Mouse (Mus musculus): ENCODE data around the gene Gm7137.
A peak's percentile ranks its signal among the peaks of the same experiment; 100 is the strongest.
"Not testable (repeated sequence)": the region's sequence is repeated elsewhere in the genome, so short reads cannot be mapped to it uniquely, and the experiment has no call there.

The Gm7137 gene

DNA sequence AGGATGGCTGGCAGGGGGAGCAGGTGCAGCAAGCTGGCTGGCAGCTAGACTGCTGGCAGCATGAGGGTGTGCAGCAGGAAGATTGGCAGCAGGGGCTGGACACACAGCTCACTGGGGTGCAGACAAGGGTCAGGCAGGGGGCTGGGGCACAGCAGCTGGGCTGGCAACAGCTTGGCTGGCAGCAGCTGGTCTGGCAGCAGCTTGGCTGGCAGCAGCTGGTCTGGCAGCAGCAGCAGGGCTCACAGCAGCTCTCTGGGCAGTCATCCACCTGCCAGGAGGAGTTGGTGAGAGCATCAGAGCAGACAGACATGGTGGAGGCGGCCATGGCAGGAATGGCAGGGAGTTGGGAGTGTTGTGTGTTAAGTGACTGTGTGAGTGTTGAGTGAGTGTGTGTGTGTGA lies at the start of gene Gm7137:
Gene Gm7137 (minus strand): TSS at position 325 of the 400 bp plus-strand sequence.
- DNase-seq: not testable (repeated sequence)

DNA sequence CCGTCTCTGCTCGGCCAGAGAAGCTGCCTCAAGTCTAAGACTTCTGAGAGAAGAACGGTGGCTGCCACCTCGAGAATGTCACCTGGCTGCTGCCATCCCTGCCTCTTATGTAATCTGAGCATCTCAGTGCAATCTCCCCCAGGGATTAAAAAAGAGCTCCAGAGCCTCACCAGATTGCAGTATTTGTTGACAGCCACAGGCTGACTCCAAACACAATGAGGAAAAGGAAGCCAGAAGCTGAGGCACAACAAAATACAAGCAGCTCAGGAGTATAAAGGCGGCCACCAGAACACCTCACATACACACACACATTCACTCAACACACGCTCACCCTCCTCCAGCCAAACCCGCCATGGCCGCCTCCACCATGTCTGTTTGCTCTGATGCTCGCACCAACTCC lies 47.6 kb upstream of the Gm7137 start, which contains the start of gene Krtap10-10:
Gene Krtap10-10 (plus strand): TSS at position 301 of the 400 bp plus-strand sequence.
- DNase-seq: no peak

DNA sequence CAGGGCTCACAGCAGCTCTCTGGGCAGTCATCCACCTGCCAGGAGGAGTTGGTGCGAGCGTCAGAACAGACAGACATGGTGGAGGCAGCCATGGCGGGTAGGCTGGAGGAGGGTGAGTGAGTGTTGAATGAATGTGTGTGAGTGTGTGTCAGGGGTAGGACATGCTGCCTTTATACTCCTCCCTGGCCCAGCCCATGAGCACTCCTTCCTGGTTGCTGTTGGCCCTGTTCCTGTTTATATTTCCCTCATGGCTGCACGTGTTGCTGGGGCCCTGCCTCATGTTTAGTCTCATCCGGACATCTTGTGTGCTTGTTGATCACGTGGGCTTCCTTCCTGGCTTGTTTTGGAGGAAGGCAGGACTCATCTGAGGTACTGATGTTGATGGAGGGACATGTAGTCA lies 39.0 kb upstream of the Gm7137 start, which contains the start of gene Krtap10-4:
Gene Krtap10-4 (minus strand): TSS at position 145 of the 400 bp plus-strand sequence.
- DNase-seq: no peak

DNA sequence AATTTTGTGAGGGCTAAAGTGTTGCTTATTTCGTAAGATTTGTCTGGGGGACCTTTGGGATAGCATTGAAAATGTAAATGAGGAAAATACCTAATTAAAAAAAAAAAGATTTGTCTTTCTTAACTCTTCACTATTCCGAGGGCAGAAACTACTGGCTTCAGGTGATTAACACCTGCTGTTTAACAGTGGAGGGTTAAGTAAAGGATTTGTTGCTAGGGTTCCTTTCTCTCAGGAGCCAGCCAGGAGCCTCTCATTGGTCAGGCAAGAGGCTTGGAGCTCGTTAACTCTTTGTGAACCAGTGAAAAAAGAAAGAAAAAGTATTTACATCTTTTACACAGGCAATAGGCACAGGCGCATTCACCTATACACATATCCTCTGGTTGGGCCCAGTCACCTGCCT lies 31.2 kb upstream of the Gm7137 start:
- no peak for DNase-seq

DNA sequence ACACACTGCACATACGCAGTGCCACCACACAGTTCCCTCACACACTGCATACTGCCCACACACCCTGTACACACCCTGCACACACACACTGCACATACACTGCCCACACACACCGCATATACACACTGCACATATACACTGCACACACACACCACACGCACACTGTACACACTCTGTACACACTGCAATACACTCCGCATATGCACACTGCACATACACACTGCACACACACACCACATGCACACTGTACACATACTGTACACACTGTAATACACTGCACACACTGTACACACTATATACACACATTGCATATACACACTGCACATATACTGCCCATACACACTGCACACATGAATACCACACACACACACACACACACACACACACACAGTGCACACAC lies 30.5 kb upstream of the Gm7137 start:
- DNase-seq: no peak

DNA sequence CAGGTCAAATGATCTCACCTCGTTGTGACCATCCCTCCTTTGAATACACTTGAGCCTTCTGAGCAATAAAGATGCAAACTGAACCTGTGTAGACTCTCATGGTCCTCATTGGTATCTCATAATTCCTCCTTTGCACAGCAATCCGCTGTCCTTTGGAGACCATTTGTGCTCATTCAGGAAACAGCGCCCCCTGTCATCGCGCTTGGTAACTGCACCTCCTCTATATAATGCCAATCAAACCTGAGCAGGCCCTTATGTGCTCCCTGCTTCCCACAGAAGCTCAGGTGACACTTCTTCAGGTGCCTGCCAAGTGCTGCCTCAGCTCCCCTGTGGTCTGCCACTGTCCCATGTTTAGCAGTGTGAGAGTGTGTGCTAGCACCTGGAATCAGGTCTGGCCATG lies 27.5 kb upstream of the Gm7137 start:
- DNase-seq: peak; percentile 31 to 55

- DNase-seq: no peak
Observed at GRCm38 (mm10) chr10:77814382-77814781, 26.4 kb upstream of the Gm7137 start, which contains the start of gene Gm2696. Gene Gm2696 (plus strand): TSS chr10:77814682.

- no peak for DNase-seq
Observed at GRCm38 (mm10) chr10:77811743-77812142, 23.7 kb upstream of the Gm7137 start, which contains the start of gene Gm9507. Gene Gm9507 (minus strand): TSS chr10:77811843.

DNA sequence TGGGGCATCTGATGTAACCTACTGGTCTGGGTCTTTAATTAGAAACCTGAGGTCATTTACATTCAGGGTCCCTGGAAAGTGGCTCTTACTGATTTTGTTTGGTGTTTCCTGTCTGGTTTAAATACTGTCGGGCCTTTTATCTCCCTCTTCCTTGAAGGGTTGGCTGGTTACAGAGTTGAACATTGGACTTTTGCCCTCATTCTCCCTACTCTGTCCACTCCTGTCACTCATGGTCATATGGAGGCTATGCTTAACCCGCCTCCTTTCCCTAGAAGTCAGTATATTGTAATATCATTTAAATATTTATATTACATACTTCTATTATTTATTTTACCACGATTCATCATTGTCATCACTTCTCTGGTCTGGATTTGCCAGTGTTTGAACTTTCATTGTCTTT lies 16.1 kb upstream of the Gm7137 start:
- DNase-seq: no peak

GRCm38 (mm10) chr10:77798921-77799508 lies 11.0 kb upstream of the Gm7137 start, which contains the start of gene Gm19668:
Gene Gm19668 (minus strand): TSS chr10:77799133.
- no peak for DNase-seq

- peak; percentile 17 to 24 for DNase-seq
Observed at GRCm38 (mm10) chr10:77798164-77798920, 10.3 kb upstream of the Gm7137 start.

DNA sequence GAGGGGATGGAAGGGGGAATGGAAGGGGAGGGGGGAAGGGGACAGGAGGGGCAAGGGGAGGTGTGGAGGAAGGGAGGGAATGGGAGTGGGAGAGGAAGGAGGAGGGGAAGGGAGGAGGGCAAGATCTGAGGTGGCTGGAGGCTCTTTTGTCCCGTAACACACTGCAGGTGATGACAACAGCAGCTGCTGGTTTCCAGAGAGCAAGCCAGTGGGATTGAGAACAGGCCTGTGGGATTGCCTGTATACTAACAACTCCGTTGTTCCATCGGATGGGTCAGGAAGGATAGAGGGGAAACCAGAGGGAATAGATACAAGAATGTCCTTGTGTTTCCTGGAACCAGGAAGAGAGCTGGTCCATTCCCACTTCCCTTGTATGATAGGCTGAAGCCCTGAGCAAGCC lies 9.7 kb upstream of the Gm7137 start:
- no peak for DNase-seq

DNA sequence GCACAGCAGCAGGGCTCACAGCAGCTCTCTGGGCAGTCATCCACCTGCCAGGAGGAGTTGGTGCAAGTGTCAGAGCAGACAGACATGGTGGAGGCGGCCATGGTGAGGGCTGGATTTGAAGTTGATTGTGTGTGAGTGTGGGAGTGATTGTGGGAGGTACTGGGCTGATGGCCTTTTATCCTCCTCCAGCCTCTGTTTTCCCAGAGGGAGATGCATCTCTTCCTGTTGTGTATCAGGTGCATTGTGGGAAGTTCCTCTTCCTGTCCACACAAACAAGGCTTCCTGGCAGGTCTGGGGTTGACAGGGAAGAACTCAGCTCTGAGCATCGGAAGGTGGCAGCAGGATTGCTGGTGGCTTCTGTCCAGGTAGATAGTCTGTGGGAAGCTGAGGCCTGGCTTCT lies 7.0 kb upstream of the Gm7137 start, which contains the start of gene Gm9639:
Gene Gm9639 (minus strand): TSS at position 101 of the 400 bp plus-strand sequence.
- DNase-seq: no peak

DNA sequence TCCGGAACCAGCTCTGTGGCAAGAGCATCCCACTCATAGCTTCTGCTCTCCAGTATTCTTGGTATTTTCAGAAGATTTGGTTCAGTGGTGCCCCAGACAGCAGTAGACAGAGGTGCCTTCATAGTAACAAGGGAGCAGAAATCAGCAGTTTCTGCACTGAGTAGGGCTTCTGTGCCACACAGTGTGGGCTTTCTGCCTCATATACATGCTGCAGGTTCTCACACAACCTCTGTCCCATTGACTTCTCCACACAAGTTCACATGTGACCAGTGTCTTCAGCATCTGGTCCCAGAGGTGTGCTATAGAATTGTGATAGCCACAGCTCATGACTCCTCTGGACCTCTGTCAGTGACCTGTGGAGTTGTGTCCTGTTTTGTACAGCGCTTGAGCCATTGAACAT lies 621 bp upstream of the Gm7137 start:
- no peak for DNase-seq

- DNase-seq: not testable (repeated sequence)
Observed at GRCm38 (mm10) chr10:77783396-77783795, 4.6 kb downstream of the Gm7137 start.

GRCm38 (mm10) chr10:77782442-77782841 lies 5.6 kb downstream of the Gm7137 start, which contains the start of gene Gm3250:
Gene Gm3250 (minus strand): TSS chr10:77782542.
- not testable (repeated sequence) for DNase-seq

- not testable (repeated sequence) for DNase-seq
Observed at GRCm38 (mm10) chr10:77776844-77777243, 11.2 kb downstream of the Gm7137 start, which contains the start of gene Gm7138. Gene Gm7138 (minus strand): TSS chr10:77776944.

DNA sequence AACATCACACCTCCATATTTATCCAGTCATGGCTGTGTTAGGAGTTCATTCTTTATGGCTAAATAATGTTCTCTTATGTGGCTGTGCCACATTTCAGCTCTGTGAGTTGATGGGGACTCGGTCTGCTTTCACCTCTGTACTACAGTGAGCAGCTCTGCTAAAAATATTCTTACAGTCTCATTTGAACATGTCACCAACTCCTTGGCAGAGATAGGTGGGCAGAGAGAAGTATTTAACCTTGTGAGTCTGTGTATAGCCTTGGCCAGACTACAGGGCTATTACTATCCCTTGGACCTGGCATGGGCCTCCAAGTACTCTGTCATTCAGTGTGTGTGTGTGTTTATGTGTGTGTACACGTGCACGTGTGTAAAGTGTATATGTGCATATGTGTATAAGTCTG lies 15.9 kb downstream of the Gm7137 start:
- DNase-seq: not testable (repeated sequence)

GRCm38 (mm10) chr10:77771225-77771624 lies 16.8 kb downstream of the Gm7137 start, which contains the start of gene Gm3238:
Gene Gm3238 (minus strand): TSS chr10:77771325.
- DNase-seq: not testable (repeated sequence)

DNA sequence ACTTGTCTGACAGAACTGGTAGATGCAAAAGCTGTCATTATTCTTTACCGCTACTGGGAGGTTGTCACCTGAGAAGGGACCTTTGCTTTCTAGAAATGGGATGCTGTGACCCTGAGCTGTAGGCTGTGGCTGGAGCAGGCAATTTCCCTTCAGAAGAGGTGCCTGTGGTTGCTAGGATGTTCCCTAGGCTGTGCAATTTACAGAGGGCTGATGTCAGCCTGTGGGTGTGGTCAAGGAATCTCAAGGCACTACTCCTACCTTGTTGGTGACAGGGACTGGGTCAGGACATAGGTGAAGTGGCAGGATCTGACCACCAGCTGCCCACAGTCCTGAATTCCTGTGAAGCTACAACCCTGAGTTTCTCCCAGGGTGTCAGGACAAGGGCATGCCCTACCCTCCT lies 18.3 kb downstream of the Gm7137 start:
- no peak for DNase-seq

DNA sequence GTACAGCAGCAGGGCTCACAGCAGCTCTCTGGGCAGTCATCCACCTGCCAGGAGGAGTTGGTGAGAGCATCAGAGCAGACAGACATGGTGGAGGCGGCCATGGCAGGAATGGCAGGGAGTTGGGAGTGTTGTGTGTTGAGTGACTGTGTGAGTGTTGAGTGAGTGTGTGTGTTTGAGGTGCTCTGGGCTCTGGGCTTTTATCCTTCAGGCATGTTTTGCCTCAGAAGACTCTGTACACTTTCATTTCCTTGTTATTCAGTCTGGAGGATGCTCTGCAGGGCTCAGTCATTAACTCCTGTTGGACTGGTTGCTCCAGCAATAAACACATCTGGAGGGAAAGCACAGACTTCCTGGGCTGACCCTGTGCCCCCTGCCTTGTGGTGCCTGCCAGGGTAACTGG lies 28.4 kb downstream of the Gm7137 start, which contains the start of gene Gm3233:
Gene Gm3233 (minus strand): TSS at position 101 of the 400 bp plus-strand sequence.
- DNase-seq: not testable (repeated sequence)

DNA sequence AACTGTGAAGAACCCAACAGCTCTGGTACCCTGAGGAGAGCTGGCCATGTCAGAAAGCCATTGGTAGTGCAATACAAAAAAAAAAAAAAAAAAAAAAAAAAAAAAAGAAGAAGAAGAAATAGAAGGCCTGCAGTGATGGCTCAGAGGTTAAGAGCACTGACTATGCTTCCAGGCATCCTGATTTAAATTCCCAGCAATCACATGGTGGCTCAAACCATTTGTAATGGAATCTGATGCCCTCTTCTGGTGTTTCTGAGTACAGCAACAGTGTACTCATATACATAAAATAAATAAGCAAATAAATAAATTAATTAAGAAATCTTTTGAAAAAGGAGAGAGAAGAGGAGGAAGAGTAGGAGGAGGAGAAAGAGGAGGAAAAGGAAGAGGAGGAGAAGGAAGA lies 34.6 kb downstream of the Gm7137 start:
- no peak for DNase-seq

- DNase-seq: not testable (repeated sequence)
Observed at GRCm38 (mm10) chr10:77752312-77752711, 35.7 kb downstream of the Gm7137 start.
